Mouse (Mus musculus): ENCODE data around the gene Adat1. TPM values are rescaled to one million over a fixed set of nuclear protein-coding genes. Genes with fewer than 3 reads are reported as not detected.
A peak's percentile ranks its signal among the peaks of the same experiment; 100 is the strongest.

Adat1 gene
- polyA plus RNA-seq, 1 experiment from 2014 or later, result 2.5 TPM

GRCm38 (mm10) chr8:111968541-111968940, 23.6 kb downstream of the Adat1 start:
- Histone ChIP-seq H3K9ac (ENCODE audit: low read length) (no peak overlapping the region), H3K4me3 (ENCODE audit: low read depth, low read length) (no peak overlapping the region), H3K36me3 (ENCODE audit: control insufficient read depth, insufficient read depth, low read length) (no peaks in the 10 kb centered on the region), H3K27ac (replicated peaks) (no peak overlapping the region), H3K27me3 (ENCODE audit: control insufficient read depth, insufficient read depth, low read length) (no peaks in the 10 kb centered on the region), H3K9me3 (ENCODE audit: control insufficient read depth, low read length) (no peaks in the 10 kb centered on the region), H3K4me1 (replicated peaks; ENCODE audit: control insufficient read depth, insufficient read depth) (no peaks in the 10 kb centered on the region), H3K4me2 (replicated peaks; ENCODE audit: low read depth) (no peak overlapping the region)
- TF ChIP-seq CTCF (IDR thresholded peaks at IDR 0.05; ENCODE audit: low read depth) (no peak), EP300 (optimal IDR thresholded peaks at IDR 0.05) (no peak)
- 80% methylated on average over 10 of the region's 10 CpGs for WGBS
- no peak for DNase-seq (ENCODE audit: low spot score)
- ATAC-seq (ENCODE audit: low FRiP score, low TSS enrichment), result no peak

DNA sequence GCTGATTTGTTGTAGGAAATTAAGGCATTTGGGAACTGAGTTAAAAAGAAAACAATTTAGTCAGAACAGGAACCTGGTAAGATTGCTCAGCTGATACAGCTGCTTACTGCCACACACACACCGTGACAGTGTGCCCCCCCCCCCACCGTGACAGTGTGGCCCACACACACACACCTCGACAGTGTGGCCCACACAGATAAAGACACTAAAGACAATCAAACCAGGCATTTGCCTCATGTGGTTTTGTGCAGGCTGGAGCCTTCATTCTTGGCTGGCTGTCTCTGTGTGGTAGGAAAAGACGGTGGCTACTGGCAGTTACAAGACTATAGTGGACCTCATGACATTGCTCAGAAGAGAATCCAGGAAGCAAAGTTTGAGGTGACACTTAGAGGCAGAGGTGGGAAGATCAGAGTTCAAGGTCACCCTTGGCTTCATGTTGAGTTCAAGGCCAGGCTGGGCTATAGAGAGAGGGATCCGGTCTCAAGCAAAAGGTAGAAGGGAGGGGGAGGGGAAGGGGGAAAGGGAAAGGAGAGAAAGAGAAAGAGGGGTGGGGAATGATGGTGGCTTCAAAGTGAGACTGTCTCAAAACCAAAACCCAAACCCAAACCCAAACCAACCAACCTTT, 24.7 kb downstream of the Adat1 start:
- Histone ChIP-seq H3K9ac (ENCODE audit: low read length) (no peak overlapping the region), H3K27ac (replicated peaks) (no peak overlapping the region), H3K27me3 (ENCODE audit: control insufficient read depth, insufficient read depth, low read length) (no peaks in the 10 kb centered on the region), H3K4me3 (ENCODE audit: low read depth, low read length) (no peak overlapping the region), H3K4me1 (replicated peaks; ENCODE audit: control insufficient read depth, insufficient read depth) (no peaks in the 10 kb centered on the region), H3K4me2 (replicated peaks; ENCODE audit: low read depth) (no peak overlapping the region), H3K36me3 (ENCODE audit: control insufficient read depth, insufficient read depth, low read length) (no peaks in the 10 kb centered on the region), H3K9me3 (ENCODE audit: control insufficient read depth, low read length) (no peaks in the 10 kb centered on the region)
- WGBS, result 85% methylated on average over 5 of the region's 5 CpGs
- TF ChIP-seq CTCF (IDR thresholded peaks at IDR 0.05; ENCODE audit: low read depth), result no peak
- TF ChIP-seq EP300 (optimal IDR thresholded peaks at IDR 0.05), result no peak
- DNase-seq (ENCODE audit: low spot score) (no peak), ATAC-seq (ENCODE audit: low FRiP score, low TSS enrichment) (no peak)

DNA sequence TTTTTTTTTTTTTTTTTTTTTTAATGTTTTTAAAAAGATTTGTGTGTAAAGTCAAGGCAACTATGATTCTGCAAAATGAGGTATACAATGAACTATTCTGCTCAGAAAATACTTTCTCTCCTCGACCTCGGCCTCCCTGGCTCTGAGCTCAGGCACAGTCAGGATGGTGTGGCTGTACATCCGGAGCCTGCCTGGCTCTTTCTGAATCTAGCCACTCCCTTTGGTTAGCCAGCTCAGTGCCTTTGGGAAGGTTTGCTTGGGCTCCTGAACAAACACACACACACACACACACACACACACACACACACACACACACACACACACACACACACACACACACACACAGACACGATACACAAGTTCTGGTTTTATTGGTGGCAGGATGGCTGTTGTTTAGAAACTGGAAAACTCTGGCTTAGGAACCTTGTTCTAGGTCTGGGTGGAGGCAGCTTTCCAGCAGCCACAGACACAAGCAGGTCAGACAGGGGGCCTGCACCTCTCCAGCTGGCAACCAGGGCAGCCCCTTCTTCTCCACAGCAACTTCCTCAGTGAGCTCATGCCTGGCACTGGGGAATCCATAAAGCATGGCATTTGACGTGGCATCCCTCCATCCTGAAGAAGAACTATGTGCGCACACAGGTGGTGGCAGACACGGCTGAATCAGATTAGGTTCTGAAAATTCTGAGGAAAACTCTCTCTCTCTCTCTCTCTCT, 27.1 kb downstream of the Adat1 start:
- Histone ChIP-seq H3K9ac (ENCODE audit: low read length) (no peak overlapping the region), H3K27ac (replicated peaks) (no peak overlapping the region), H3K9me3 (ENCODE audit: control insufficient read depth, low read length) (no peaks in the 10 kb centered on the region), H3K4me1 (replicated peaks; ENCODE audit: control insufficient read depth, insufficient read depth) (no peaks in the 10 kb centered on the region), H3K4me2 (replicated peaks; ENCODE audit: low read depth) (no peak overlapping the region), H3K27me3 (ENCODE audit: control insufficient read depth, insufficient read depth, low read length) (no peaks in the 10 kb centered on the region), H3K4me3 (ENCODE audit: low read depth, low read length) (no peak overlapping the region), H3K36me3 (ENCODE audit: control insufficient read depth, insufficient read depth, low read length) (no peaks in the 10 kb centered on the region)
- TF ChIP-seq CTCF (IDR thresholded peaks at IDR 0.05; ENCODE audit: low read depth), result no peak
- TF ChIP-seq EP300 (optimal IDR thresholded peaks at IDR 0.05), result no peak
- 0 out of 2 replicates have a peak, but pooled peaks have one; percentile 45 for ATAC-seq (ENCODE audit: low FRiP score, low TSS enrichment)
- 57% methylated on average over 7 of the region's 7 CpGs for WGBS
- peak; percentile 26 for DNase-seq (ENCODE audit: low spot score)

- no peak for DNase-seq (ENCODE audit: low spot score)
- ATAC-seq (ENCODE audit: low FRiP score, low TSS enrichment), result no peak
- 54% methylated on average over 5 of the region's 5 CpGs for WGBS
- H3K4me2 ChIP-seq (replicated peaks; ENCODE audit: low read depth), result no peak overlapping the region
- TF ChIP-seq CTCF (IDR thresholded peaks at IDR 0.05; ENCODE audit: low read depth) (no peak), EP300 (optimal IDR thresholded peaks at IDR 0.05) (no peak)
- no peak overlapping the region for H3K9ac ChIP-seq (ENCODE audit: low read length)
- no peaks in the 10 kb centered on the region for H3K27me3 ChIP-seq (ENCODE audit: control insufficient read depth, insufficient read depth, low read length)
- H3K4me3 ChIP-seq (ENCODE audit: low read depth, low read length), result no peak overlapping the region
- no peaks in the 10 kb centered on the region for H3K9me3 ChIP-seq (ENCODE audit: control insufficient read depth, low read length)
- no peaks in the 10 kb centered on the region for H3K36me3 ChIP-seq (ENCODE audit: control insufficient read depth, insufficient read depth, low read length)
- no peak overlapping the region for H3K27ac ChIP-seq (replicated peaks)
- H3K4me1 ChIP-seq (replicated peaks; ENCODE audit: control insufficient read depth, insufficient read depth), result no peaks in the 10 kb centered on the region
Observed at GRCm38 (mm10) chr8:111964351-111964750, 27.8 kb downstream of the Adat1 start.

GRCm38 (mm10) chr8:111963546-111963945, 28.6 kb downstream of the Adat1 start:
- Histone ChIP-seq H3K27me3 (ENCODE audit: control insufficient read depth, insufficient read depth, low read length) (no peaks in the 10 kb centered on the region), H3K9ac (ENCODE audit: low read length) (no peak overlapping the region), H3K4me3 (ENCODE audit: low read depth, low read length) (no peak overlapping the region), H3K36me3 (ENCODE audit: control insufficient read depth, insufficient read depth, low read length) (no peaks in the 10 kb centered on the region), H3K4me1 (replicated peaks; ENCODE audit: control insufficient read depth, insufficient read depth) (no peaks in the 10 kb centered on the region), H3K9me3 (ENCODE audit: control insufficient read depth, low read length) (no peaks in the 10 kb centered on the region), H3K4me2 (replicated peaks; ENCODE audit: low read depth) (no peak overlapping the region), H3K27ac (replicated peaks) (no peak overlapping the region)
- TF ChIP-seq CTCF (IDR thresholded peaks at IDR 0.05; ENCODE audit: low read depth), result no peak
- no peak for TF ChIP-seq EP300 (optimal IDR thresholded peaks at IDR 0.05)
- WGBS, result 85% methylated on average over 4 of the region's 4 CpGs
- no peak for DNase-seq (ENCODE audit: low spot score)
- no peak for ATAC-seq (ENCODE audit: low FRiP score, low TSS enrichment)

- no peaks in the 10 kb centered on the region for H3K27me3 ChIP-seq (ENCODE audit: control insufficient read depth, insufficient read depth, low read length)
- no peaks in the 10 kb centered on the region for H3K36me3 ChIP-seq (ENCODE audit: control insufficient read depth, insufficient read depth, low read length)
- H3K4me2 ChIP-seq (replicated peaks; ENCODE audit: low read depth), result no peak overlapping the region
- no peak overlapping the region for H3K27ac ChIP-seq (replicated peaks)
- no peak for DNase-seq (ENCODE audit: low spot score)
- H3K9ac ChIP-seq (ENCODE audit: low read length), result no peak overlapping the region
- TF ChIP-seq CTCF (IDR thresholded peaks at IDR 0.05; ENCODE audit: low read depth), result no peak
- no peak for TF ChIP-seq EP300 (optimal IDR thresholded peaks at IDR 0.05)
- ATAC-seq (ENCODE audit: low FRiP score, low TSS enrichment), result no peak
- no peaks in the 10 kb centered on the region for H3K9me3 ChIP-seq (ENCODE audit: control insufficient read depth, low read length)
- H3K4me3 ChIP-seq (ENCODE audit: low read depth, low read length), result no peak overlapping the region
- whole genome bisulfite sequencing, result 69% methylated on average over 10 of the region's 10 CpGs
- H3K4me1 ChIP-seq (replicated peaks; ENCODE audit: control insufficient read depth, insufficient read depth), result no peaks in the 10 kb centered on the region
Observed at GRCm38 (mm10) chr8:111963091-111963490, 29.0 kb downstream of the Adat1 start.
